Mouse (Mus musculus) cerebellum, adult 2 months (tissue): ENCODE measurements around the gene Med13l.

ENCODE experiments used
- CTCF ChIP-seq: fragments of 200-500 bp; IDR thresholded peaks from 2 replicates; pipeline ENCODE4 v1.5.1; 2011; ENCODE audit warnings: low read depth, mild to moderate bottlenecking, control low read depth, low read length, moderate library complexity, borderline replicate concordance; ENCODE audit not compliant: insufficient read depth
- POLR2A ChIP-seq: fragments of 200-500 bp; IDR thresholded peaks from 2 replicates; pipeline ENCODE4 v1.6.1; 2011; ENCODE audit warnings: low read length, control low read depth, borderline replicate concordance; ENCODE audit not compliant: insufficient read depth

GRCm38 (mm10) chr5:118743067-118743466 is 182.6 kb downstream of the Med13l start:
- TF ChIP-seq CTCF: no peak
- TF ChIP-seq POLR2A: no peak
